Mouse (Mus musculus) liver, embryonic 14.5 days (tissue): ENCODE measurements around the gene Lexm.

Experiments used
- CTCF ChIP-seq: IDR thresholded peaks from 2 replicates; pipeline ENCODE4 v1.5.1; 2016; ENCODE audit warnings: antibody characterized with exemption, low read depth, control low read depth
- EP300 ChIP-seq: IDR thresholded peaks from 2 replicates; pipeline ENCODE4 v1.6.1; 2016; ENCODE audit warnings: antibody characterized with exemption, low read depth

DNA sequence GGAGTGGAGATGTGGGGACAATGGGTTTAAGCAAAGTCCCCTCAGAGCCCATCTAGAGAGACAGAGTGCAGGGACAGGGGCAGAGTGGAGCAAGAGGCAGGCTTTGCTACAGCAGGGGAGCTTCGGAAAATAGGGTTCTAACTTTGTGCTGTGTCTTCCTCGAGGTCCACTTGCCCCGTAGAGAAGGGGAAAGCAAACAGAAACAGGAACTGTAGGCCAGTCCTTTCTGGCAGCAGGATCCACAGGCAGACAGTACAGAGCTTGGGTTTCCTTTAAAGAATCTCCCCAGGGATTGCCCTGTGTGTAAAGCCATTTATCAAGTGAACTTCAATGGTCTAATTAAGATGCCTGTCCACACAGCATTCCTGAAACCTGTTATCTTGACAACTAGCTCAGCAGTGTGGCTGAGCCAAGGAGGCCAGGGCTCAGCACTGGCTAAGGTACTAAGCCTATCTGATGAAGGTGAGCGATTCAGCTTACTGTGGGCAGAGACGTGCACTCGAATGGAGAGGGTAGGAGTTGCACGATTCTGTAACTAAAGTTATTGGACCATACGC is 71.1 kb downstream of the Lexm start:
- TF ChIP-seq CTCF (no peak), EP300 (no peak)
